11 mouse cellular contexts compared by ENCODE assay signal in genomic region chr5:100240876-100241275, GRCm38 (mm10).
DNase-seq lines count a peak whose midpoint lies in the region; ATAC-seq and TF ChIP-seq lines count a peak whose summit lies in the region.
"Had no signal": no experiment of that assay in that cellular context is flagged by ENCODE, and none has a peak within 500 bp of the region (broad histone marks: within the 10 kb centered on the region; RNA-seq: fewer than 3 reads in every experiment).

No protein-coding gene starts in this region.

- no peaks in the 10 kb centered on the region for H3K36me3 ChIP-seq in heart, postnatal 0 days (replicated peaks; ENCODE audit: control insufficient read depth, insufficient read depth, low read length)
- no peaks in the 10 kb centered on the region for H3K36me3 ChIP-seq in heart, embryonic 10.5 days
- H3K36me3 ChIP-seq: hindbrain, embryonic 15.5 days; stomach, embryonic 15.5 days had no signal

- no peaks in the 10 kb centered on the region for H3K9me3 ChIP-seq in heart, postnatal 0 days (replicated peaks; ENCODE audit: control insufficient read depth, low read length)
- H3K9me3 ChIP-seq in heart, embryonic 10.5 days: no peaks in the 10 kb centered on the region; the same call in 1 of the 2 replicates
- H3K9me3 ChIP-seq: hindbrain, embryonic 15.5 days; stomach, embryonic 15.5 days had no signal

- no peak overlapping the region for H3K4me2 ChIP-seq in heart, postnatal 0 days (ENCODE audit: low read depth, low read length)
- H3K4me2 ChIP-seq: hindbrain, embryonic 15.5 days; stomach, embryonic 15.5 days had no signal

- no peaks in the 10 kb centered on the region for H3K27me3 ChIP-seq in heart, postnatal 0 days (ENCODE audit: control insufficient read depth, insufficient read depth, low read length)
- 0 out of 2 replicates have a peak, but pooled peaks cover 9% of the 10 kb centered on the region for H3K27me3 ChIP-seq in heart, embryonic 10.5 days (ENCODE audit: insufficient read depth, poor library complexity, severe bottlenecking)
- H3K27me3 ChIP-seq in cerebellum, adult 2 months (ENCODE audit: control insufficient read depth, insufficient read depth, low read length): no peaks in the 10 kb centered on the region
- H3K27me3 ChIP-seq: hindbrain, embryonic 15.5 days; stomach, embryonic 15.5 days had no signal

- H3K27ac ChIP-seq in heart, postnatal 0 days (ENCODE audit: low read depth): no peak overlapping the region
- H3K27ac ChIP-seq in heart, embryonic 10.5 days: no peak overlapping the region
- no peak overlapping the region for H3K27ac ChIP-seq in cerebellum, adult 2 months (ENCODE audit: insufficient read depth, low read length)
- H3K27ac ChIP-seq: hindbrain, embryonic 15.5 days; macrophage; stomach, embryonic 15.5 days had no signal

- ATAC-seq in heart, postnatal 0 days (ENCODE audit: insufficient read depth, low read depth): no peak
- ATAC-seq in inflammation-experienced regulatory T-cells, adult 6 months: no peak

- WGBS in heart, postnatal 0 days: 55% methylated on average over 6 of the region's 6 CpGs
- WGBS in heart, embryonic 10.5 days: 72% methylated on average over 6 of the region's 6 CpGs
- 60% methylated on average over 6 of the region's 6 CpGs for WGBS in cerebellum, adult 2 months

- no peaks in the 10 kb centered on the region for H3K4me1 ChIP-seq in heart, postnatal 0 days (ENCODE audit: control insufficient read depth, insufficient read depth)
- H3K4me1 ChIP-seq in heart, embryonic 10.5 days: no peaks in the 10 kb centered on the region
- no peaks in the 10 kb centered on the region for H3K4me1 ChIP-seq in cerebellum, adult 2 months (ENCODE audit: control insufficient read depth, insufficient read depth, low read length)
- H3K4me1 ChIP-seq: hindbrain, embryonic 15.5 days; stomach, embryonic 15.5 days had no signal

- no peak overlapping the region for H3K4me3 ChIP-seq in heart, postnatal 0 days (ENCODE audit: low read depth, low read length)
- H3K4me3 ChIP-seq in heart, embryonic 10.5 days: no peak overlapping the region
- no peak overlapping the region for H3K4me3 ChIP-seq in cerebellum, adult 2 months (replicated peaks; ENCODE audit: insufficient read depth, low read depth, low read length)
- H3K4me3 ChIP-seq: hindbrain, embryonic 15.5 days; stomach, embryonic 15.5 days had no signal

- no peak overlapping the region for H3K9ac ChIP-seq in heart, postnatal 0 days (replicated peaks; ENCODE audit: low read depth, low read length)
- H3K9ac ChIP-seq: hindbrain, embryonic 15.5 days; stomach, embryonic 15.5 days had no signal

- peak; percentile 63 for TF ChIP-seq CTCF in heart, postnatal 0 days (IDR thresholded peaks at IDR 0.05; ENCODE audit: low read depth)
- peak; percentile 76 for TF ChIP-seq CTCF in cerebellum, adult 2 months (IDR thresholded peaks at IDR 0.05; ENCODE audit: borderline replicate concordance, insufficient read depth, low read depth, low read length)

- no peak for DNase-seq in heart, postnatal 0 days (ENCODE audit: low spot score)
- DNase-seq in heart, embryonic 10.5 days (ENCODE audit: low spot score): no peak
- peak; percentile 44 for DNase-seq in urinary bladder, postnatal 14 days (ENCODE audit: low spot score)
- no peak for DNase-seq in urinary bladder, postnatal 10 days (ENCODE audit: low spot score)
- DNase-seq in cerebellum, adult 2 months: peak; percentile 44 to 56
- peak; percentile 79 for DNase-seq in kidney, postnatal 10 days
- DNase-seq in mesoderm, embryonic 11.5 days (ENCODE audit: low read depth, low spot score): peak; percentile 30

- no peak for TF ChIP-seq EP300 in heart, postnatal 0 days (IDR thresholded peaks at IDR 0.05; ENCODE audit: low read depth)

- TF ChIP-seq POLR2A in cerebellum, adult 2 months (IDR thresholded peaks at IDR 0.05; ENCODE audit: borderline replicate concordance, insufficient read depth, low read length): no peak

Comparison
In these comparisons a context has a peak if more than half of its experiments do, and no peak if none do; other contexts are left out.
1. DNase-seq: peak in urinary bladder, postnatal 14 days (single experiment), cerebellum, adult 2 months (2 of 2), kidney, postnatal 10 days (single experiment) and mesoderm, embryonic 11.5 days (single experiment); none in heart, postnatal 0 days (single experiment), heart, embryonic 10.5 days (single experiment) and urinary bladder, postnatal 10 days (single experiment).